Mouse (Mus musculus) A20 (cell line): Measurements from ENCODE around the gene Itpripl2.

Source experiments
- DNase-seq: peaks from one replicate; pipeline ENCODE4 v3.0.0-alpha.2; 2011; ENCODE audit warnings: low read depth, low spot score

Itpripl2 gene

GRCm38 (mm10) chr7:118488060-118488664, 3.6 kb downstream of the Itpripl2 start:
- no peak for DNase-seq

- DNase-seq = no peak
Measured at GRCm38 (mm10) chr7:118486917-118487316, 4.9 kb downstream of the Itpripl2 start.

- DNase-seq = no peak
Measured at GRCm38 (mm10) chr7:118483996-118484395, 7.8 kb downstream of the Itpripl2 start.

- no peak for DNase-seq
Measured at GRCm38 (mm10) chr7:118482001-118482400, 9.8 kb downstream of the Itpripl2 start.

GRCm38 (mm10) chr7:118481047-118481810, 10.5 kb downstream of the Itpripl2 start:
- DNase-seq = no peak

- DNase-seq = no peak
Measured at GRCm38 (mm10) chr7:118480160-118480709, 11.5 kb downstream of the Itpripl2 start.

GRCm38 (mm10) chr7:118478835-118479312, 12.9 kb downstream of the Itpripl2 start:
- no peak for DNase-seq

- no peak for DNase-seq
Measured at GRCm38 (mm10) chr7:118476428-118476827, 15.3 kb downstream of the Itpripl2 start.

- no peak for DNase-seq
Measured at GRCm38 (mm10) chr7:118475008-118475705, 16.6 kb downstream of the Itpripl2 start.

- DNase-seq = no peak
Measured at GRCm38 (mm10) chr7:118472886-118473285, 18.9 kb downstream of the Itpripl2 start.

- DNase-seq = no peak
Measured at GRCm38 (mm10) chr7:118468060-118468459, 23.7 kb downstream of the Itpripl2 start.

GRCm38 (mm10) chr7:118464432-118464831, 27.3 kb downstream of the Itpripl2 start:
- DNase-seq = no peak

- no peak for DNase-seq
Measured at GRCm38 (mm10) chr7:118462818-118463762, 28.7 kb downstream of the Itpripl2 start.

GRCm38 (mm10) chr7:118461400-118462136, 30.2 kb downstream of the Itpripl2 start:
- no peak for DNase-seq

- DNase-seq = no peak
Measured at GRCm38 (mm10) chr7:118453722-118454121, 38.1 kb downstream of the Itpripl2 start.

GRCm38 (mm10) chr7:118452940-118453339, 38.8 kb downstream of the Itpripl2 start:
- DNase-seq = no peak

GRCm38 (mm10) chr7:118448134-118448967, 43.4 kb downstream of the Itpripl2 start, which contains the start of gene Syt17:
Gene Syt17 (minus strand): TSS chr7:118448222.
- no peak for DNase-seq

GRCm38 (mm10) chr7:118447291-118448133, 44.3 kb downstream of the Itpripl2 start:
- no peak for DNase-seq
